Mouse (Mus musculus) regulatory T cell (primary cell): ENCODE measurements around the gene Gm6169.
"Not testable (repeated sequence)": the region's sequence is repeated elsewhere in the genome, so short reads cannot be mapped to it uniquely, and the experiment has no call there.

Experiments
- in situ Hi-C: fragments of 300-600 bp; cut with MboI, MseI; formaldehyde crosslinking; loops from one replicate; pipeline ENCODE4 v1.15.1; 2025; ENCODE audit warnings: high pct_unique_total_duplicates

The Gm6169 gene

GRCm38 (mm10) chr13:97099187-97099852 is at the start of gene Gm6169:
TSS of gene Gm6169 (minus strand) at chr13:97099237.
- in situ Hi-C loops = no loop called here

GRCm38 (mm10) chr13:97145834-97146233 is 46.8 kb upstream of the Gm6169 start:
- in situ Hi-C loops = loop anchor here (25.0 kb wide), 1 partner anchor 1784 kb away; no protein-coding TSS in a partner anchor

- in situ Hi-C loops = loop anchor here (25.0 kb wide), 1 partner anchor 1780 kb away; no protein-coding TSS in a partner anchor
Observed at GRCm38 (mm10) chr13:97142321-97142720, 43.3 kb upstream of the Gm6169 start.

- in situ Hi-C loops = loop anchor here (25.0 kb wide), 1 partner anchor 1776 kb away; no protein-coding TSS in a partner anchor
Observed at GRCm38 (mm10) chr13:97138404-97138931, 39.4 kb upstream of the Gm6169 start.

- in situ Hi-C loops = loop anchor here (25.0 kb wide), 1 partner anchor 1775 kb away; no protein-coding TSS in a partner anchor
Observed at GRCm38 (mm10) chr13:97137466-97138400, 38.7 kb upstream of the Gm6169 start, which contains the start of the genes Gfm2 and Nsa2. TSS of gene Gfm2 (plus strand) at chr13:97137937. TSS of gene Nsa2 (minus strand) at chr13:97137937.

GRCm38 (mm10) chr13:97130413-97130812 is 31.4 kb upstream of the Gm6169 start:
- in situ Hi-C loops = loop anchor here (25.0 kb wide), 1 partner anchor 1768 kb away; no protein-coding TSS in a partner anchor

GRCm38 (mm10) chr13:97129654-97130053 is 30.6 kb upstream of the Gm6169 start:
- in situ Hi-C loops = loop anchor here (25.0 kb wide), 1 partner anchor 1767 kb away; no protein-coding TSS in a partner anchor

GRCm38 (mm10) chr13:97121341-97121740 is 22.3 kb upstream of the Gm6169 start:
- in situ Hi-C loops = no loop called here

- in situ Hi-C loops = no loop called here
Observed at GRCm38 (mm10) chr13:97109046-97109445, 10.0 kb upstream of the Gm6169 start.

GRCm38 (mm10) chr13:97107721-97108120 is 8.7 kb upstream of the Gm6169 start:
- in situ Hi-C loops = not testable (repeated sequence)

- in situ Hi-C loops = no loop called here
Observed at GRCm38 (mm10) chr13:97104996-97105395, 6.0 kb upstream of the Gm6169 start.

- in situ Hi-C loops = no loop called here
Observed at GRCm38 (mm10) chr13:97095726-97096125, 3.3 kb downstream of the Gm6169 start.

GRCm38 (mm10) chr13:97088183-97088582 is 10.9 kb downstream of the Gm6169 start:
- in situ Hi-C loops = no loop called here

- in situ Hi-C loops = no loop called here
Observed at GRCm38 (mm10) chr13:97087421-97087820, 11.6 kb downstream of the Gm6169 start.

GRCm38 (mm10) chr13:97086316-97086715 is 12.7 kb downstream of the Gm6169 start:
- in situ Hi-C loops = no loop called here

- in situ Hi-C loops = no loop called here
Observed at GRCm38 (mm10) chr13:97082432-97082831, 16.6 kb downstream of the Gm6169 start.

GRCm38 (mm10) chr13:97080615-97081014 is 18.4 kb downstream of the Gm6169 start:
- in situ Hi-C loops = no loop called here

GRCm38 (mm10) chr13:97080201-97080600 is 18.8 kb downstream of the Gm6169 start:
- in situ Hi-C loops = no loop called here

GRCm38 (mm10) chr13:97077556-97077955 is 21.5 kb downstream of the Gm6169 start:
- in situ Hi-C loops = no loop called here

GRCm38 (mm10) chr13:97073497-97073896 is 25.5 kb downstream of the Gm6169 start:
- in situ Hi-C loops = no loop called here

GRCm38 (mm10) chr13:97071626-97072241 is 27.3 kb downstream of the Gm6169 start:
- in situ Hi-C loops = no loop called here
